Mouse (Mus musculus) kidney, adult 2 months (tissue): ENCODE measurements around the gene Spaca6. TPM values are rescaled to one million over a fixed set of nuclear protein-coding genes. Genes with fewer than 3 reads are reported as not detected.

Experiments used
- DNase-seq: peaks from one replicate; pipeline ENCODE4 v3.0.0; 2021
- H3K27ac ChIP-seq: fragments of 200-500 bp; 2 replicates; pipeline ENCODE4 v1.5.1; 2012; ENCODE audit warnings: low read depth, low read length, control low read depth, inconsistent platforms; ENCODE audit not compliant: insufficient read depth
- H3K27me3 ChIP-seq: fragments of 200-500 bp; replicated peaks from 2 replicates; pipeline ENCODE4 v1.6.1; 2012; ENCODE audit warnings: mild to moderate bottlenecking, moderate library complexity, low read length, inconsistent platforms; ENCODE audit not compliant: control insufficient read depth, insufficient read depth
- H3K36me3 ChIP-seq: fragments of 200-500 bp; 2 replicates; pipeline ENCODE4 v1.6.1; 2012; ENCODE audit warnings: mild to moderate bottlenecking, moderate library complexity, low read length, inconsistent platforms; ENCODE audit not compliant: control insufficient read depth, insufficient read depth
- H3K4me1 ChIP-seq: fragments of 200-500 bp; 2 replicates; pipeline ENCODE4 v1.6.1; 2011; ENCODE audit warnings: low read length; ENCODE audit not compliant: control insufficient read depth, insufficient read depth
- H3K4me3 ChIP-seq: fragments of 200-500 bp; 2 replicates; pipeline ENCODE4 v1.5.1; 2011; ENCODE audit warnings: mild to moderate bottlenecking, low read depth, low read length, control low read depth; ENCODE audit not compliant: insufficient read depth
- CTCF ChIP-seq: fragments of 200-500 bp; conservative IDR thresholded peaks from 2 replicates; pipeline ENCODE4 v1.5.1; 2011; ENCODE audit warnings: low read depth, mild to moderate bottlenecking, control low read depth, low read length, moderate library complexity, mixed read lengths; ENCODE audit not compliant: insufficient read depth, insufficient read length
- POLR2A ChIP-seq: fragments of 200-500 bp; IDR thresholded peaks from one replicate; pipeline ENCODE4 v1.6.1; 2011; ENCODE audit warnings: low read depth, low read length, control low read depth
- WGBS: fragments of 180-500 bp; shearing (Covaris S2); methylation state at CpG from one replicate; pipeline ENCODE4 v1.1.7; 2018; 5-methylcytosine and 5-hydroxymethylcytosine counted together
- polyA plus RNA-seq: library from polyadenylated mRNA; depleted of rRNA; stranded (reverse); fragments of >200 nt; gene quantifications from 2 replicates; pipeline ENCODE4 v1.2.3, GENCODE M21; 2012; rRNA removed

The Spaca6 gene
- polyA plus RNA-seq, 1 experiment, result 43.9 TPM

GRCm38 (mm10) chr17:17882672-17883071 is 55.7 kb downstream of the Spaca6 start:
- no peaks in the 10 kb centered on the region for H3K36me3 ChIP-seq
- no peak for DNase-seq
- H3K27me3 ChIP-seq, result no peaks in the 10 kb centered on the region
- no peak overlapping the region for H3K4me3 ChIP-seq
- WGBS, result 69% methylated on average over 3 of the region's 3 CpGs
- no peak overlapping the region for H3K27ac ChIP-seq
- no peaks in the 10 kb centered on the region for H3K4me1 ChIP-seq
- TF ChIP-seq CTCF (no peak), POLR2A (no peak)

- Histone ChIP-seq H3K27ac (no peak within 1 kb of the TSS), H3K36me3 (no peaks in the 10 kb centered on the region), H3K4me1 (no peaks in the 10 kb centered on the region), H3K4me3 (no peak within 1 kb of the TSS), H3K27me3 (no peaks in the 10 kb centered on the region)
- DNase-seq, result no peak
- TF ChIP-seq CTCF (no peak), POLR2A (no peak)
- 57% methylated on average over 1 of the region's 1 CpGs for WGBS
Measured at GRCm38 (mm10) chr17:17883840-17884239, 56.9 kb downstream of the Spaca6 start, which contains the start of gene Fpr1. Fpr1 (minus strand) TSS chr17:17883940.

GRCm38 (mm10) chr17:17887774-17888248 is 60.9 kb downstream of the Spaca6 start, which contains the start of the genes Fpr2 and Fpr3:
Fpr2 (plus strand) TSS chr17:17887824.
Fpr3 (plus strand) TSS chr17:17887852.
- H3K4me1 ChIP-seq, result no peaks in the 10 kb centered on the region
- no peaks in the 10 kb centered on the region for H3K36me3 ChIP-seq
- H3K27ac ChIP-seq, result no peak within 1 kb of the TSS
- H3K4me3 ChIP-seq, result no peak within 1 kb of the TSS
- no peak for DNase-seq
- H3K27me3 ChIP-seq, result no peaks in the 10 kb centered on the region
- WGBS, result 79% methylated on average over 1 of the region's 1 CpGs
- TF ChIP-seq POLR2A, result no peak
- TF ChIP-seq CTCF, result no peak

GRCm38 (mm10) chr17:17889732-17890425 is 62.9 kb downstream of the Spaca6 start:
- H3K4me3 ChIP-seq, result no peak overlapping the region
- no peak overlapping the region for H3K27ac ChIP-seq
- no peaks in the 10 kb centered on the region for H3K36me3 ChIP-seq
- DNase-seq, result no peak
- TF ChIP-seq CTCF, result no peak
- no peak for TF ChIP-seq POLR2A
- no peaks in the 10 kb centered on the region for H3K27me3 ChIP-seq
- WGBS, result 90% methylated on average over 2 of the region's 2 CpGs
- no peaks in the 10 kb centered on the region for H3K4me1 ChIP-seq

Other genes starting within 250 kb of the Spaca6 start
- gene Lnpep, start 202.1 kb upstream of the Spaca6 start, polyA plus RNA-seq, result 7.9 and 11.0 TPM in 2 replicates
- gene Vmn2r90, start 123.4 kb upstream of the Spaca6 start, polyA plus RNA-seq, result 0.03 TPM in 1 of 2 replicates, not detected in the other
- gene Has1, start 28.0 kb downstream of the Spaca6 start, polyA plus RNA-seq, result 0.08 and 0.10 TPM in 2 replicates
- gene Fpr1, start 56.8 kb downstream of the Spaca6 start, polyA plus RNA-seq, result 0.07 TPM in 1 of 2 replicates, not detected in the other
- 0.14 and 0.16 TPM in 2 replicates for gene Fpr2, start 60.7 kb downstream of the Spaca6 start, polyA plus RNA-seq
- gene Fpr3, start 60.7 kb downstream of the Spaca6 start, polyA plus RNA-seq, result not detected in 2 replicates
- not detected in 2 replicates for gene Fpr-rs4, start 194.6 kb downstream of the Spaca6 start, polyA plus RNA-seq
- not detected in 2 replicates for gene Vmn2r124, start 222.3 kb downstream of the Spaca6 start, polyA plus RNA-seq